Mouse (Mus musculus): ENCODE data around the gene Urb2.
"Not testable (repeated sequence)": the region's sequence is repeated elsewhere in the genome, so short reads cannot be mapped to it uniquely, and the experiment has no call there.

DNA sequence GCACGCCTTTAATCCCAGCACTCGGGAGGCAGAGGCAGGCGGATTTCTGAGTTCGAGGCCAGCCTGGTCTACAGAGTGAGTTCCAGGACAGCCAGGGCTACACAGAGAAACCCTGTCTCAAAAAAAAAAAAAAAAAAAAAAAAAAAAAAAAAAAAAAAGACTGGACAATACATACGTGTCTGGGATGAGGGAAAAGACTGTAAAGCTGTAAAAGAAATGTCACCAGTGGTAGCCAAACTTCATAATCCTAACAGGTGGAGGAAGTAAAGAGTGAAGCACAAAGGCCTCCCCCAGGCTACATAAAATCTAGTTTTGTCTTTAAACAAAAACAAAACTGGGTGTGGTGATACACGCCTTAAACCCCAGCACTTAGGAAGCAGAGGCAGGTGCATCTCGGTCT, 7.0 kb upstream of the Urb2 start:
- TF ChIP-seq POLR2A (IDR thresholded peaks at IDR 0.05; ENCODE audit: control insufficient read depth, low read depth, low read length); CTCF (IDR thresholded peaks at IDR 0.05; ENCODE audit: control insufficient read depth, insufficient read depth, insufficient replicate concordance, low read depth, low read length): not testable (repeated sequence)

Measured in testis, adult 2 months (tissue).